Mouse (Mus musculus): Measurements from ENCODE around the gene Ppm1l. TPM values are rescaled to one million over a fixed set of nuclear protein-coding genes. Genes with fewer than 3 reads are reported as not detected.
A peak's percentile ranks its signal among the peaks of the same experiment; 100 is the strongest.

Ppm1l gene
- polyA plus RNA-seq, 1 experiment from 2014 or later, result 6.3 TPM

DNA sequence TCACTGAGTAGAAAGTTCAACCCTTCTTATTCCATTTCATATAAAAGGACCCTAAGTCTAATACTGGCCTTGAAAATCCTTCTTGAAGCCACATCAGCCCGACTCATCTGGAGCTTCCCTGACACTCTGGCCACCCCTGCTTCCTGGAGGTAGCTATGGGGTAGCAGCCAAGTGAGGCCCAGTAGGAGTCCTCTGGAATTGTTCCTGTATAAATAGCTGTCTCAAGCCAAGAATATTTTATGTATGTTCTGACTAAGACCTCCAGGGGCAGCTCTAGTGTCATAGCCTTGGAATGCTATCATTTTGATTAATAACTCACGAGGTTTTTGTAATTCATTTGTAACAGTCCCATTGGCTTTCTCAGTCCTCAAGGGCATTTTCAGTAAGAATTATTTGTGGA, 169.1 kb downstream of the Ppm1l start:
- no peaks in the 10 kb centered on the region for H3K36me3 ChIP-seq (ENCODE audit: insufficient read depth)
- no peak overlapping the region for H3K4me3 ChIP-seq (ENCODE audit: low read depth, low read length)
- TF ChIP-seq CTCF (IDR thresholded peaks at IDR 0.05; ENCODE audit: low read depth), result no peak
- no peak overlapping the region for H3K9ac ChIP-seq
- WGBS, result 51% methylated on average over 2 of the region's 2 CpGs
- no peak overlapping the region for H3K4me2 ChIP-seq
- H3K27ac ChIP-seq (ENCODE audit: low read depth), result no peak overlapping the region
- no peaks in the 10 kb centered on the region for H3K9me3 ChIP-seq (ENCODE audit: low read depth, low read length)
- ATAC-seq (ENCODE audit: insufficient read depth) (0 out of 2 replicates have a peak, but pooled peaks have one; percentile 41), DNase-seq (peak; percentile 23)
- H3K27me3 ChIP-seq (ENCODE audit: insufficient read depth, low read length), result no peaks in the 10 kb centered on the region
- H3K4me1 ChIP-seq (ENCODE audit: insufficient read depth), result no peaks in the 10 kb centered on the region

DNA sequence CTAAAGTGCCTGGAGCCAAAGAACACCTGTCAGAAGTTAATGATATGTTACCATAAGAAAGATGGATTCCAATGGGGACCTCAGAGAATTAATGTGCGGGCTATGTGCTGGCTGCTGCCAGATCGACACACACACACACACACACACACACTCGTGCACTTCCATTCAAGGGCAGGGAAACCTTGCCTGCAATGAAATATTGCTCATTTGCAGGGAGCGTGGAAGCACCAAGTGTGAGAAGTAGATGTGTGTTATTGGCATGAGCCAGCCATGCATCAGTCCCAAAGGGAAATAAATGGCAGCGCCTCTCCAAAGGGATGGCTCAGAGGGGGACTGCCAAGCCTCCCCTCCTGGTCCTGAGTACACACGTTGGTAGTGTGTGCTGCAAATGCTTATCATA, 170.8 kb downstream of the Ppm1l start:
- Histone ChIP-seq H3K9me3 (ENCODE audit: low read depth, low read length) (no peaks in the 10 kb centered on the region), H3K27ac (ENCODE audit: low read depth) (no peak overlapping the region), H3K4me2 (no peak overlapping the region), H3K4me3 (ENCODE audit: low read depth, low read length) (no peak overlapping the region), H3K4me1 (ENCODE audit: insufficient read depth) (no peaks in the 10 kb centered on the region), H3K9ac (no peak overlapping the region), H3K36me3 (ENCODE audit: insufficient read depth) (no peaks in the 10 kb centered on the region), H3K27me3 (ENCODE audit: insufficient read depth, low read length) (no peaks in the 10 kb centered on the region)
- 75% methylated on average over 6 of the region's 6 CpGs for WGBS
- TF ChIP-seq CTCF (IDR thresholded peaks at IDR 0.05; ENCODE audit: low read depth), result no peak
- no peak for DNase-seq
- ATAC-seq (ENCODE audit: insufficient read depth), result no peak

GRCm38 (mm10) chr3:69489669-69490068, 173.0 kb downstream of the Ppm1l start:
- DNase-seq (no peak), ATAC-seq (ENCODE audit: insufficient read depth) (no peak)
- Histone ChIP-seq H3K27ac (ENCODE audit: low read depth) (no peak overlapping the region), H3K27me3 (ENCODE audit: insufficient read depth, low read length) (no peaks in the 10 kb centered on the region), H3K4me1 (ENCODE audit: insufficient read depth) (no peaks in the 10 kb centered on the region), H3K36me3 (ENCODE audit: insufficient read depth) (no peaks in the 10 kb centered on the region), H3K9ac (no peak overlapping the region), H3K4me3 (ENCODE audit: low read depth, low read length) (no peak overlapping the region), H3K9me3 (ENCODE audit: low read depth, low read length) (no peaks in the 10 kb centered on the region), H3K4me2 (no peak overlapping the region)
- 54% methylated on average over 3 of the region's 3 CpGs for WGBS
- no peak for TF ChIP-seq CTCF (IDR thresholded peaks at IDR 0.05; ENCODE audit: low read depth)

DNA sequence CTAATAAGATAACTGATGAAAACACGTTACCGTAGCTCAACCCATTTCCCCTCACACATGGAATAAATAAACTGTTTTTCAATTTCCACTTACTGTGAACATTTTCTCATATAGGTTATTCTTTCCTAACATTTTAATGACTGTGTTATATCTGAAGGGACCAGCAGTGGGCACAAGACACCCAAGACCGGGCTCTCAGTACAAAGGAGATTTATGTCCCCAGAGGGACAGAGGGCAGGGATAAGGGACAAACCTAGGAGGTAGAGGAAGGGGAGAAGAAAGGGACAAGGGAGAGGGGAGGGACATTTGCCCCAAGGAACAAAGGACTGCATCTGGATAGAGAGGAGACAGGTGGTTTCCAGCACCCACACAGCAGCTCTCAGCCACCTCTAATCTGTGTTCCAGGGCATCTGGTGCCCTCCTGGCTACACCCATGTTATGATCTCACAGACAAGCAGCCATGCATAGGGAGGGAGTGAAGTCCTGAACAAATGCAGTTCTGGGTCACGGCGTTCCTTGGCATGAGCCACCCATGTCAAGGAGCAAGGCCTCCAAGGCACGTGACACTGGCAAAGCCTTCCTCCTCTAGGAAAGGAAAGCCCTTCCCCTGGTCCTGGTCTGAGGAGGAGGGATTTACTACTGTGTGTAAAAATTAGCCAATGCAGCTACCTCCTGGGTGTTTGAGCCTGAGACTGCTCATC, 174.5 kb downstream of the Ppm1l start:
- Histone ChIP-seq H3K9ac (no peak overlapping the region), H3K4me1 (ENCODE audit: insufficient read depth) (no peaks in the 10 kb centered on the region), H3K36me3 (ENCODE audit: insufficient read depth) (no peaks in the 10 kb centered on the region), H3K27ac (ENCODE audit: low read depth) (no peak overlapping the region), H3K9me3 (ENCODE audit: low read depth, low read length) (no peaks in the 10 kb centered on the region), H3K4me2 (no peak overlapping the region), H3K27me3 (ENCODE audit: insufficient read depth, low read length) (no peaks in the 10 kb centered on the region), H3K4me3 (ENCODE audit: low read depth, low read length) (no peak overlapping the region)
- no peak for ATAC-seq (ENCODE audit: insufficient read depth)
- DNase-seq, result no peak
- no peak for TF ChIP-seq CTCF (IDR thresholded peaks at IDR 0.05; ENCODE audit: low read depth)
- WGBS, result 80% methylated on average over 6 of the region's 6 CpGs

DNA sequence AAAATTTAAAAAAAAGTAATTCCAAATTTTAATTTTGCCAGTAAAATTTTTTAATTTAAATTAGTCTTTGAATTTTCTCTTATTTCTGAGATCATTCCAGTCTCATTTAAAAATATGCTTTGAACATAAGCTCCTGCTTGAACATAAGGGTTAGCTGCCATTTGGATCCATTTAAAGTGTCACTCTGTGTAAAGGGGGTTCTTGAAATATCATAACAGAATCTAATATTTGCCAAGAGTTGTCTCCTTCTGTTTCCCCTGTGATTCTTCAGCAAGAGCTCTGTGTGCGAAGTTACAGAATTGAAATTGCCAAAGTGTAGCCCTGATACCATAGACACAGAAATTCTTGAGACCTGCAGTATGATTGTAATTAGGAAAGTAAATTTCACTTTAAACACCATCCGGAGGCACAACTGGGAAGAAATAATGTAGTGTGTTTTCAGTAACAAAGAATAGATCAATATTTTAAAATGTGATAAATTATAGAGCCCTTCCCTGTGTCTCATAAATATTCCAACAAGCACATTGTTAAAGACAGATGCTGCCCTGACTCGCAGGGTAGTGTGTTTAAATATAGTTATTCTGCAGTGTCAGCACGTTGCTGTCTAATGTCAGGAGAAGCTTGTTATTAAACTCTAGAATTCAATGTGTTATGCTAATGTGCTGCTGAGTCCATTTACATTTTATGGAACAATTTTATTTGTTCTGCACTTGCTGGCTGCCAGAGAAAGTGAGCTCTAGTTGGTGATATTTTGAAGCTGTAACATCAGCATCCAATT, 177.8 kb downstream of the Ppm1l start:
- Histone ChIP-seq H3K4me1 (ENCODE audit: insufficient read depth) (no peaks in the 10 kb centered on the region), H3K27ac (ENCODE audit: low read depth) (no peak overlapping the region), H3K27me3 (ENCODE audit: insufficient read depth, low read length) (no peaks in the 10 kb centered on the region), H3K9ac (no peak overlapping the region), H3K36me3 (ENCODE audit: insufficient read depth) (no peaks in the 10 kb centered on the region), H3K4me3 (ENCODE audit: low read depth, low read length) (no peak overlapping the region), H3K4me2 (no peak overlapping the region), H3K9me3 (ENCODE audit: low read depth, low read length) (no peaks in the 10 kb centered on the region)
- WGBS, result 66% methylated on average over 4 of the region's 4 CpGs
- DNase-seq (no peak), ATAC-seq (ENCODE audit: insufficient read depth) (no peak)
- no peak for TF ChIP-seq CTCF (IDR thresholded peaks at IDR 0.05; ENCODE audit: low read depth)

DNA sequence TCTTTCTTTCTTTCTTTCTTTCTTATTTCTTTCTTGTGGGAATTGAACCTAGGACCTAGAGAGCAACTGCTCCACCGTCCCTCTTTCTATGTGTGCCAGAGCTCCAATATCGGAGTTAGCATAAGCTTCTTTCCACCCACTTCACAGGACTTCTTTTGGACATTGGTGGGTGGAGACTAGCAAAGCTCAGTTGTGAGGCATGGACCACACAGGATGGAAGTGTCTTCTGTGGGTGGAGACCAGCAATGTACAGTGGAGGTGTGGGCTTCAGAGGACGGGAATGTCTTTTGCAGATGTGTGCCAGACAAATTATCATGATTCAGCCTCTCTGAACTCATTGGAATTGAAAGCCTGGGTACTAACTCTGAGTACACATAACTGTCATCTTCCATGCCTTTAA, 180.5 kb downstream of the Ppm1l start:
- H3K27ac ChIP-seq (ENCODE audit: low read depth), result no peak overlapping the region
- no peaks in the 10 kb centered on the region for H3K4me1 ChIP-seq (ENCODE audit: insufficient read depth)
- no peak for ATAC-seq (ENCODE audit: insufficient read depth)
- TF ChIP-seq CTCF (IDR thresholded peaks at IDR 0.05; ENCODE audit: low read depth), result no peak
- no peaks in the 10 kb centered on the region for H3K9me3 ChIP-seq (ENCODE audit: low read depth, low read length)
- 59% methylated on average over 3 of the region's 3 CpGs for WGBS
- H3K4me2 ChIP-seq, result no peak overlapping the region
- no peak overlapping the region for H3K9ac ChIP-seq
- H3K36me3 ChIP-seq (ENCODE audit: insufficient read depth), result no peaks in the 10 kb centered on the region
- H3K27me3 ChIP-seq (ENCODE audit: insufficient read depth, low read length), result no peaks in the 10 kb centered on the region
- no peak overlapping the region for H3K4me3 ChIP-seq (ENCODE audit: low read depth, low read length)
- DNase-seq, result no peak

GRCm38 (mm10) chr3:69502009-69502408, 185.3 kb downstream of the Ppm1l start:
- Histone ChIP-seq H3K4me1 (ENCODE audit: insufficient read depth) (no peaks in the 10 kb centered on the region), H3K4me2 (no peak overlapping the region), H3K27me3 (ENCODE audit: insufficient read depth, low read length) (no peaks in the 10 kb centered on the region), H3K9ac (no peak overlapping the region), H3K4me3 (ENCODE audit: low read depth, low read length) (no peak overlapping the region), H3K36me3 (ENCODE audit: insufficient read depth) (no peaks in the 10 kb centered on the region), H3K9me3 (ENCODE audit: low read depth, low read length) (no peaks in the 10 kb centered on the region), H3K27ac (ENCODE audit: low read depth) (no peak overlapping the region)
- DNase-seq (peak; percentile 9), ATAC-seq (ENCODE audit: insufficient read depth) (no peak)
- TF ChIP-seq CTCF (IDR thresholded peaks at IDR 0.05; ENCODE audit: low read depth), result no peak
- WGBS, result 17% methylated on average over 6 of the region's 6 CpGs

Data from lung, embryonic 14.5 days (tissue).